Mouse (Mus musculus) myocyte (in vitro differentiated cells): ENCODE results near the gene Axin2.

ENCODE experiments used
- MAX ChIP-seq: IDR thresholded peaks from one replicate; pipeline ENCODE4 v1.6.1; 2011; ENCODE audit warnings: low read depth, mild to moderate bottlenecking, control low read depth
- POLR2A ChIP-seq: IDR thresholded peaks from one replicate; pipeline ENCODE4 v1.6.1; 2011; ENCODE audit warnings: low read depth, mild to moderate bottlenecking, control low read depth, moderate library complexity; ENCODE audit not compliant: insufficient read length
- SRF ChIP-seq: IDR thresholded peaks from one replicate; pipeline ENCODE4 v1.6.1; 2011; ENCODE audit warnings: low read depth; ENCODE audit not compliant: control insufficient read depth, insufficient read length
- TCF12 ChIP-seq: IDR thresholded peaks from one replicate; pipeline ENCODE4 v1.6.1; 2011; ENCODE audit warnings: mild to moderate bottlenecking, control low read depth; ENCODE audit not compliant: poor library complexity, insufficient read depth, severe bottlenecking

- TF ChIP-seq POLR2A (no peak), TCF12 (no peak), MAX (no peak), SRF (no peak)
Measured at GRCm38 (mm10) chr11:108876633-108877205, 43.4 kb upstream of the Axin2 start.
